Mouse (Mus musculus) heart, postnatal 0 days (tissue): ENCODE data around the gene Ap1ar. TPM values are rescaled to one million over a fixed set of nuclear protein-coding genes. Genes with fewer than 3 reads are reported as not detected.
A peak's percentile ranks its signal among the peaks of the same experiment; 100 is the strongest.

Experiments used
- ATAC-seq: fragments of 200-750 bp; cut with Nextera tagmentation; 2 replicates; pipeline ENCODE4 v1.8.0; 2017; ENCODE audit warnings: low read depth, moderate number of reproducible peaks, moderate library complexity; ENCODE audit not compliant: insufficient read depth
- DNase-seq: peaks from one replicate; pipeline ENCODE4 v3.0.0-alpha.2; 2016; ENCODE audit warnings: low spot score
- H3K27ac ChIP-seq: fragments of 300-500 bp; sonication (generic); 2 replicates; pipeline ENCODE4 v1.5.1; 2014; ENCODE audit warnings: low read depth, mild to moderate bottlenecking
- H3K27me3 ChIP-seq: fragments of 300-500 bp; sonication (generic); 2 replicates; pipeline ENCODE4 v1.6.1; 2014; ENCODE audit warnings: low read length, mixed read lengths; ENCODE audit not compliant: control insufficient read depth, insufficient read depth
- H3K36me3 ChIP-seq: fragments of 300-500 bp; sonication (generic); replicated peaks from 2 replicates; pipeline ENCODE4 v1.6.1; 2014; ENCODE audit warnings: low read length, mixed read lengths; ENCODE audit not compliant: control insufficient read depth, insufficient read depth
- H3K4me1 ChIP-seq: fragments of 300-500 bp; sonication (generic); 2 replicates; pipeline ENCODE4 v1.6.1; 2014; ENCODE audit warnings: antibody characterized with exemption; ENCODE audit not compliant: control insufficient read depth, insufficient read depth
- H3K4me2 ChIP-seq: fragments of 300-500 bp; sonication (generic); 2 replicates; pipeline ENCODE4 v1.6.1; 2014; ENCODE audit warnings: low read depth, mild to moderate bottlenecking, low read length, moderate library complexity
- H3K4me3 ChIP-seq: fragments of 300-500 bp; sonication (generic); 2 replicates; pipeline ENCODE4 v1.5.1; 2014; ENCODE audit warnings: low read depth, low read length
- H3K9ac ChIP-seq: fragments of 300-500 bp; sonication (generic); replicated peaks from 2 replicates; pipeline ENCODE4 v1.6.1; 2014; ENCODE audit warnings: low read depth, low read length, mixed read lengths
- H3K9me3 ChIP-seq: fragments of 300-500 bp; sonication (generic); replicated peaks from 2 replicates; pipeline ENCODE4 v1.6.1; 2016; ENCODE audit warnings: low read length; ENCODE audit not compliant: control insufficient read depth
- CTCF ChIP-seq: IDR thresholded peaks from 2 replicates; pipeline ENCODE4 v1.5.1; 2016; ENCODE audit warnings: antibody characterized with exemption, control low read depth, low read depth
- EP300 ChIP-seq: IDR thresholded peaks from 2 replicates; pipeline ENCODE4 v1.6.1; 2016; ENCODE audit warnings: antibody characterized with exemption, low read depth
- WGBS: fragments of 180-500 bp; shearing (Covaris S2); extraction: QIAGEN DNeasy Blood & Tissue Kit; methylation state at CpG from one replicate; pipeline ENCODE4 v1.1.7; 2014; 5-methylcytosine and 5-hydroxymethylcytosine counted together
- polyA plus RNA-seq: library from polyadenylated mRNA; unstranded; fragments of >200 nt; fragmentation: Nextera tagmentation; extraction: Ambion mirVana; gene quantifications from 2 replicates; pipeline ENCODE4 v1.2.1, GENCODE M21; 2015
- total RNA-seq: library from RNA; depleted of rRNA; stranded (reverse); fragments of >200 nt; gene quantifications from 2 replicates; pipeline ENCODE4 v1.2.3, GENCODE M21; 2014; ENCODE audit warnings: low replicate concordance

The Ap1ar gene
- total and polyA plus RNA-seq, 2 experiments from 2014 or later, result 16.4 to 18.2 TPM

DNA sequence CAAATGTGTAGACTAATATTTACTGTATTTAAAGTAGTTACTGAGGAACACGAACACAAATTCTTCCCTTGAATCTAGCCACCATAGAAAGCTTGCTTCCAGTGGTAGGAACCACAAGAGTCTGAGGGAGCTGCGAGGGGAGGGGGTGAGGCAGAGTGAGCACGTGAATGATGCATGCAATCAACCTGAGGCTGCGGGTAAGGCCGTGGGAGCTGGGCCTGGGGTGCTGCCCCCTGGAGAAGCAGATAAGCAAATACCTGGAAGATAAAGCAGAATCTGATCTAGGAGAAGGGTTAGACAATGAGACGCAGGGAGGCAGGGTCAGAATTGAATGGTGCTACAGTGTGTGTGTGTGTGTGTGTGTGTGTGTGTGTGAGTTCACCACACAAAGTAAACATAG lies 6.2 kb downstream of the Ap1ar start:
- no peak for ATAC-seq
- TF ChIP-seq CTCF (no peak), EP300 (no peak)
- 65% methylated on average over 6 of the region's 6 CpGs for WGBS

DNA sequence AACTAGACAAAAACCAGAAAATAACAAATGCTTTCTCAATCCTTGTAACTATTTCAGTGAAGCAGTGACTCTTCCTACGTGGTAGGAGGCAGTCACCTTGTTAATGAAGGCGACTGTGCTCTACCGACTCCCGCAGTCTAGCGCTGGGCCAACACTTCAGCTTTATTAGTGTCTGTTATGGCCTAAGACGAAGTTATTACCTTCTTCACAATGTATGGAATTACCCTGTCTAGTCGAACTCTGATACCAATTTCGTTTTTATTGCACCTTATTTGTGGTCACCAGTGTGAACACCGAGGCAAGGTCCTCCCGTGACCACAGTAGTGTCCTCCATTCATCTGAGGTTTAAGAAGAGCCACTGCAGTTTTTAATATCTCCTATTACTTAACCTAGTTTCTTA lies 7.1 kb downstream of the Ap1ar start:
- H3K27me3 ChIP-seq, result no peaks in the 10 kb centered on the region
- H3K4me1 ChIP-seq, result no peaks in the 10 kb centered on the region
- 87% methylated on average over 10 of the region's 10 CpGs for WGBS
- H3K9me3 ChIP-seq, result no peaks in the 10 kb centered on the region
- H3K27ac ChIP-seq, result no peak overlapping the region
- ATAC-seq, result no peak
- no peak overlapping the region for H3K9ac ChIP-seq
- H3K4me2 ChIP-seq, result no peak overlapping the region
- H3K4me3 ChIP-seq, result no peak overlapping the region
- DNase-seq, result no peak
- TF ChIP-seq EP300 (no peak), CTCF (no peak)
- 0 out of 2 replicates have a peak, but pooled peaks cover 4% of the 10 kb centered on the region for H3K36me3 ChIP-seq

More for the DNA sequence above, 6.2 kb downstream of the Ap1ar start:
- H3K36me3 ChIP-seq, result 0 out of 2 replicates have a peak, but pooled peaks cover 4% of the 10 kb centered on the region
- no peak overlapping the region for H3K9ac ChIP-seq
- no peak overlapping the region for H3K27ac ChIP-seq
- no peaks in the 10 kb centered on the region for H3K4me1 ChIP-seq
- no peak overlapping the region for H3K4me2 ChIP-seq
- H3K27me3 ChIP-seq, result no peaks in the 10 kb centered on the region
- no peak for DNase-seq
- no peak overlapping the region for H3K4me3 ChIP-seq
- H3K9me3 ChIP-seq, result no peaks in the 10 kb centered on the region

DNA sequence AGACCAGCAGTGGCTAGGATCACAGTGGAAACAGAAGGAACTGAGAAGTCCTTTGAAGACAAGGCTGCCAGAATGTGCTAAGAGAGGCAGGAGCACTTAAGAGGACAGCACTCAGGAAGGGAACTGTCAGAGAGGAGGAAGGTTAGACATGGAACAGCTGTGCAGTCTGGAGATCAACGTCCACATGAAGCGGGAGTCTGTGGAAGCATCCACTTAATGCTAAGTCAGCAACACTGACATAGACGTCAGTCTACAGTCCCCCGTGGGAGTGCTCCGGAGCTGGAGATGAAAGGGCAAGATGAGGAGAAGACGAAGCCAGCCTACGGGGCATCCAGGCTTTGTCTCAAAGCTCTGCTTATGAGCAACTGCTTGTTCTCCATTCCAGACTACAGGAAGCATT lies 10.2 kb downstream of the Ap1ar start:
- Histone ChIP-seq H3K9me3 (no peaks in the 10 kb centered on the region), H3K27ac (peak overlapping the region; percentile 34; the same call in 1 of the 2 replicates), H3K4me1 (no peaks in the 10 kb centered on the region), H3K36me3 (peaks cover 7% of the 10 kb centered on the region), H3K4me3 (no peak overlapping the region), H3K27me3 (no peaks in the 10 kb centered on the region), H3K9ac (no peak overlapping the region), H3K4me2 (no peak overlapping the region)
- TF ChIP-seq EP300 (no peak), CTCF (no peak)
- 0 out of 2 replicates have a peak, but pooled peaks have one; percentile 20 for ATAC-seq
- WGBS, result 31% methylated on average over 7 of the region's 7 CpGs
- DNase-seq, result no peak

DNA sequence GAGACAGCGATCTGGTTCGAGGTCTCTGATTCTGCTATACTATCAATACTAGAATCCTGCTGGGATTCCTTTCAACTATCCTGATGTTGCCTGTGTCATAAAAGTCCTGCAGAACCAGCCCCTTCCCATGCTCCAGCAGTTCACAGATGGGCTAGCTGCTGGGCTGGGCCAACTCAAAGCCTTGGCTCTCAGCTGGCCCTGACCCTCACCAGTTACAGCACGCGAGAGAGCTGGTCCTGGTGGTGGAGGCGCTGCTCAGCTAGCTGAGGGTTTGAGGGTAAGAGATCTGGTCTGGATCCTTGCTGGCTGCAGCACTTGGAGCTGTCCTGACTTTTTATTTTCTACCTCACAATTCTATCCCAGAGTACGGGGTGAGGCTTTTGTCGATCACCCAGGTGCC lies 10.8 kb downstream of the Ap1ar start:
- H3K27me3 ChIP-seq, result no peaks in the 10 kb centered on the region
- H3K9me3 ChIP-seq, result no peaks in the 10 kb centered on the region
- H3K4me1 ChIP-seq, result no peaks in the 10 kb centered on the region
- DNase-seq (no peak), ATAC-seq (no peak)
- no peak overlapping the region for H3K4me3 ChIP-seq
- H3K4me2 ChIP-seq, result no peak overlapping the region
- H3K9ac ChIP-seq, result no peak overlapping the region
- H3K36me3 ChIP-seq, result peaks cover 11% of the 10 kb centered on the region
- TF ChIP-seq CTCF (no peak), EP300 (no peak)
- WGBS, result 82% methylated on average over 7 of the region's 7 CpGs
- H3K27ac ChIP-seq, result no peak overlapping the region

DNA sequence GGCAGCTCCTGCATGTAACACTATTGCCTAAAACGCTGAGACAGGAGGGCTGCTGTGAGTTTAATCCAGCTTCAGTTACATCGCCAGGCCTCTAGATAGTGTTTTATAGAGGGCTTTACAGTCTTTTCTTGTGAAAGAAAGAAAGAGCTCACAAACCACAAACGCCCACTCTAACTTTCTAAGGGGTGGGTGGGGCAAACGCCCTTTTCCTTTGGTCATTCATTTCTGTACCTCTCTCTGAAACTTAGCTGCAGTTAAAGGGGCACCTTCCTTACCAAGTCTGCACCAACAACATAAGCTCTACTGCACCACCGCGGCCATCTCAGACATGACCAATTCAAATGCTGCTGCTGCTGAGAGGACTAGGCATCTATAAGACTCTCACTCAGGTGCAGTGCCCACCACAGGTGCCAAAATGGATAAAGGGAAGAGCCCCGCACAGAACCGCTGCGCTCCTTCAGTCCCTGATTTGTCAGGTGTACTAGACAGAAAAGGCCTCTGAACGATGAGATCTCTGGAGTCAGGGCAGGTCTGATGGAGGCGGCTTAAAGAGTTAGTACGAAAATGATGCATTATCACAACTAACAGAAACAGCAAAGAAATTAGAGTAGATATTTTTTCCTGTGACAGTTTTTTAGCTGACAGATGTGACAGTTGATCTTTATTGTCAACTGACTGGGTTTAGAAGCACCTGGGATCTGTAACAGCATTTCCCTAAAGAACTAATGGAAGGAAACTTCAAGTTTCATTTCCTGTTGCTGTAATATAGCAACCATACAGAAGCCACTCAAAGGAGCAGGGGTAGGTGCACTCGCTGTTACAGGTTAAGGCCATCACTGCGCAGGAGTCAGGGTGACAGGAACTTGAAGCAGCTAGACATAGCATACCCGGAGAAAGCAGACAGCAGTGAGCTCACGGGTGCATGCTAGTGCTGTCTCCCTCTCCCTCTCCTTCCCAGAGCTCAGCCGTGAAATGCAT lies 13.1 kb downstream of the Ap1ar start:
- WGBS, result 82% methylated on average over 17 of the region's 17 CpGs

DNA sequence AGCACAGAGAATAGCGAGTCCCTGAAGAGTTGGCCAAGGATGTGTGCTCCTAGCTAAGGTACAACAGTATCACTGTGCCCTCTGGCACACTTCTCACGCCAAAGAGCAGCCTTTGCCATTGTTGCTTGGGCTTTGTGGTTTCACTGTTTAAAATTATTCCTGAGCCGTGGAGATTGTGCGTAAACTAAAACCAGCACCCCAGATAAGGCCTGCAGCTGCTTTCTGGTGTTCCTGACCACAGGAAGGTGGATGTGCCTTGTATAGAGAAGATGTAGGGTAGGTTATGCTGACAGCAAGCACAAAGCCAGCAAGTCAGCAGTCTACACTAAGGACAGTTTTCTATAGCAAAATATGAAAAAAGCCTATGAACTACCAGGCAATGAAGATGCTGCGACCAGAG lies 16.1 kb downstream of the Ap1ar start:
- H3K27ac ChIP-seq, result no peak overlapping the region
- DNase-seq, result no peak
- no peaks in the 10 kb centered on the region for H3K9me3 ChIP-seq
- no peak for ATAC-seq
- no peak overlapping the region for H3K4me3 ChIP-seq
- no peaks in the 10 kb centered on the region for H3K4me1 ChIP-seq
- TF ChIP-seq CTCF, result no peak
- H3K9ac ChIP-seq, result no peak overlapping the region
- WGBS, result 76% methylated on average over 5 of the region's 5 CpGs
- H3K4me2 ChIP-seq, result no peak overlapping the region
- no peaks in the 10 kb centered on the region for H3K27me3 ChIP-seq
- H3K36me3 ChIP-seq, result peaks cover 27% of the 10 kb centered on the region

More for the DNA sequence above, 13.1 kb downstream of the Ap1ar start:
- no peak overlapping the region for H3K4me2 ChIP-seq
- H3K9ac ChIP-seq, result no peak overlapping the region
- peaks cover 19% of the 10 kb centered on the region for H3K36me3 ChIP-seq
- no peak overlapping the region for H3K27ac ChIP-seq
- H3K9me3 ChIP-seq, result no peaks in the 10 kb centered on the region
- no peak for DNase-seq
- no peak overlapping the region for H3K4me3 ChIP-seq
- TF ChIP-seq CTCF (no peak), EP300 (no peak)
- ATAC-seq, result no peak
- H3K27me3 ChIP-seq, result no peaks in the 10 kb centered on the region
- H3K4me1 ChIP-seq, result no peaks in the 10 kb centered on the region
